Mouse (Mus musculus): ENCODE measurements around the gene Pilra. TPM values are rescaled to one million over a fixed set of nuclear protein-coding genes. Genes with fewer than 3 reads are reported as not detected.

Gene Pilra
- total RNA-seq, 2 experiments from 2014 or later, result 2.6 to 4.3 TPM

DNA sequence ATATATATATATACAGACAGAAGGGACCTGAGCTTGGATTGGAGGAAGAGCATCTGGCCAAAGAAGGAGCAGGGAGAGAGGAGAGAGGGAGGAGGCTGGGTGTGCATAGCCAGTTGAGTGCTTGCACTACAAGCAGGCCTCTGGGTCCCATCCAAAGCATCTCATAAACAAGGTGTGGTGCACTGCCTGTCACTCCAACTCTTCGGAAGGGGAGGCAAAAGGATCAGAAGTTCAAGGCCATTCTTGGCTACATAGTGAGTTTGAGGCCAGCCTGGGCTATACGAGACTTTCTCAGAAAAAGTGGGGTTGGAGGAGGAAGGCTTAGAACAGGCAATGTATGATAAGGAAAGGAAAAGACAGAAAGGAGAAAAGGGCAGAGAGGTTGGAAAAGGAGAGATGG is 10.1 kb downstream of the Pilra start:
- DNase-seq (ENCODE audit: low spot score in 2 of 2), result peak in 1 of 2 experiments; percentile 3

DNA sequence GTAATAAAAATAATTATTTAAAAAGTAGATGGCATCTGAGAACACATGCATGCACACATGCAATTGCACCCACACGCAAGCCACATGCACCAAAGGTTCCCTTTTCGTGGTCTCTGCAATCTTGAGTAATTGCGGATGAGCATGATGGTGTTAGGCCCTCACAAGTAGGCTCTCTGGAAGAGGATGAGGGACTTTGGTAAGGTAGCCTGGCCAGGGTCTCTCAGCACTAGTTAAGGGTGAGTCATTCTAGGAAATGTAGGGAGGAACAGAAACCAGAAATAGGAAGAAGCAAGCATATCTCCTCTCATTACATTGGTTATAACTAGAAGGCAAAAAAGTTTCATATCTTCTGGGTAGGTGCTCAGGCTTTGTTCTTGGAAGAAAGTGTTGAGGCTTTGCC is 11.1 kb downstream of the Pilra start:
- peak in 1 of 2 experiments; percentile 4 for DNase-seq (ENCODE audit: low spot score in 2 of 2)

DNA sequence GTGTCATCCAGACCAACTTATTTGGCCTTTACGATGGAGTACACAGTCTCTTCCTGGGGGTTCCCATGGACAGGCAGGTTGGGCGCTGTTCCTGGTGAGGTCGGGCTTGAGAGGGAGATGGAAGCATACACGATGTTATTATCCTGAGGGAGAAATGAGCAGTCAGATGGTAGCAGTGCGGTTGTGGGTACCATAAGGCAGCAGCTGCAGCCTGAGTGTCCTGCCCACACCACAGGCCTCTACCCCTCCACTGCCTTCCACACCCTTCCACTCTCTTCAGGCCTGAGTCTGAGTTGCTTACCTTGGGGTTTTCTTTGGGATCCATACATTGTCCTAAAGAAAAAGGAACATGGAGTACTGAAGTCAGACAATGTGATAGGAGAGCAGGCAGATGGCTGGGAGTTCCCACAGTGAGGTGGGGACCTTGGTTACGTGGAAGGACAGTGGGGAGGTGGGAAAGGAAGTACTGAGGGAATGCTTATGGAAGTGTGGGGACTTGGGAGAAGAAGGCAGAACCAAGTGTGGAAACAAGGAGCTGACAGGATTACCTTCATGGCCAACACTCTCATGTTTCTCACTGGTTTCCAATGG is 12.5 kb downstream of the Pilra start:
- peak in 1 of 2 experiments; percentile 7 for DNase-seq (ENCODE audit: low spot score in 2 of 2)

DNA sequence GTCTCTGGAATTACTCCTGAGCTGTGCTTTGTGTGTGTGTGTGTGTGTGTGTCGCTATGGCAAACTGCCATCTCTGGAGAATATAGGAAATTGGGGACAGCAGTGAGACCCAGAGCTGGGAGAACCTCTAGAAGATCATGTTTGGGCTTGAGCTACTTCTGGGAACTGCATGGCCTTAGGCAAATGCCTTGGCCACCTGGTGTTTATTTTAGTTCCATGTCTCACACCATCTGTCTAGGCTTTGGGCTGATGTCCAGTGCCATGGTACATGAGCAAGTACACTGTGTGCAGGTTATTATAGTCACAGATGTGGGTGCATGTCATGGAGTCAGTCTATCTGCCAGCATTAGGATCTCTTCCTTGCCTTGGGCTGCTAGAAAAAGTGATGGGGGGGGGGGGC is 13.5 kb downstream of the Pilra start:
- no peak for DNase-seq (ENCODE audit: low spot score in 2 of 2)

- peak in 1 of 2 experiments; percentile 8 for DNase-seq (ENCODE audit: low spot score in 2 of 2)
Observed at GRCm38 (mm10) chr5:137822126-137822525, 14.0 kb downstream of the Pilra start.

DNA sequence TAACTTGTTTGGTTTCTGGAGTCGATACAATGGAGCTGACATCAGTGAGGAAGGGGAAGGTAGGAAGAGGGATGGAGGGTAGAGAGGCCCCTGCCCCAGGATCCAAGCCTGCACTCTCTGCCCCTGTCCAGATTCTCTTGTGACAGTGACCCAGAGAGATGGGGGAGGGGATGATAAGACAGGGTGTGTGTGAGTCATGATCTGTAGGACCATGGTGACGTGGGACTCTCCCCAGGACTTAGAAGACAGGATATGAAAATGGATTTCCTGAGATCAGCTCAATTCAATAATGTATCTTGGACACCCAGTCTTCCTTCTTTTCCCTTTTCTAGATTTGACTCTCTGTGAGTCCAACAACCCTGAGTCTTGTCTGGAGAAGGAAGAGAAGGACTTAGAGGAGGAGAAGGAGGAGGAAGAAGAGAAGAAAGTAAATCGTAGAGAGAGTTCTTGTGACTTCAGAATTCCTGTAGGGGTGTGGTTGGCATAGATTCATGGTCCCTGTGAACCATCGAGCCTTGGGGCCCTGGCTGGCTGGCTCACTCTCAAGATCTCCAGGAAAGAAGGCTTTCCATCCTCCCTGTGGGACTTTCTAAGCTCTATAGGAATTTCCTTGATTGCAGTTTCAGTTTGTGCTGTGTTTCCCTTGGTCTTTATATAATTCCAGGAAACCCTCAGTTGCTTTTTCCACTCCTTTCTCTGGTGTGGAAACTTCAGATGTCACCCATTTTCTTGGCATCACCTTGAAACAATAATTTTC is 18.4 kb downstream of the Pilra start:
- DNase-seq (ENCODE audit: low spot score in 2 of 2), result peak in 1 of 2 experiments; percentile 2

DNA sequence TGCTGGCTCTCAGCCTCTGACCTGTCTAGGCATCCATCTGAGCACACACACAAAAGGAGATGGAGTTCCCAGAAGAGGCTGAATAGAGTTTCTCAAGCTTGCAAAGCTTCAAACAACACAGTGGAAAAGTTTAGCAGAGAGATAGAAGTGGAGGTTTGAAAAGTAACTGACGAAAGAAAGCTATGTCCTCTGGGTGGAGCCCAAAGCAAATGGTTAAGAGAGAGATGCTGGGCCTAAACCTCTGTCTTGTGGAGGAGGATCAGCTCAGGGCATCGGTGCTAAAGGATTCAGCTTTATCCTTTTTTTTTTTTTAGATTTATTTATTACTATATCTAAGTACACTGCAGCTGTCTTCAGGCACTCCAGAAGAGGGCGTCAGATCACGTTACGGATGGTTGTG is 27.8 kb downstream of the Pilra start:
- DNase-seq (ENCODE audit: low spot score in 2 of 2), result no peak

DNA sequence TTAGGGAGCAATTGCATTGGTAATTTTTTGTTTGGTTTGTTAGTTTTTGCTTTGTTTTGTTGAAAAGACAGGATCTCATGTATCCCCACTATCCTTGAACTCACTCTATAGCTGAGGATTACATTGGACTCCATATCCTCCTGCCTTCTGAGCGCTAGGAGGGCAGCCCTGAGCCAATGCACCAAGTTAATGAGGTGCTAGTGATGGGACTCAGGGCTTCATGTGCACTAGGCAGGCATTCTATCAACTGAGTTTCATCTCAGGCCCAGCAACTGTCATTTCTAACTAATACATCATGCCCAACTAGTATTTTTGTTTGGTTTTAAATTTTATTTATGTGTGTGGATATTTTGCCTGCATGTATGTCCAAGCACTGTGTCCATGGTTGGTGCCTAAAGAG is 29.9 kb downstream of the Pilra start:
- no peak for DNase-seq (ENCODE audit: low spot score in 2 of 2)

DNA sequence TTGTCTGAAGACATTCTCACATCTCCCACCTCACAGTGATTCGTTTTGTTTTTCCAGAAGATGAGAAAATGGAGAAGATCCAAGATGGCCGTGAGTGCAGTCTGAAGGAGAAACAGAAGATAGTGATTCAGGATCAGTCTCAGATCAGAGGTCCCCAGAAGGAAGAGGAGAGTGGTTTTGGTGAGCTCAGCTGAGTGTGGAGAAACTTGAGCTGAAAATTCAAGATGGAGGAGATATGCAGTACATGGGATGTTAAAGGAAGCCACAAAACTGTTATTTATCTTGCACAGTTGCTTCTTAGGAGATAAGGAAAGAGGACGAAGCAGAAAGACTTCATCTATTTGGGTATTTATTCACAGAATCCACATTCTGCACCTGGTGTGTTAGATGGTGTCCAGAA is 35.2 kb downstream of the Pilra start:
- DNase-seq (ENCODE audit: low spot score in 2 of 2), result no peak

GRCm38 (mm10) chr5:137796606-137797005 is 39.5 kb downstream of the Pilra start:
- no peak for DNase-seq (ENCODE audit: low spot score in 2 of 2)

GRCm38 (mm10) chr5:137791553-137791952 is 44.5 kb downstream of the Pilra start:
- no peak for DNase-seq (ENCODE audit: low spot score in 2 of 2)

- no peak for DNase-seq (ENCODE audit: low spot score in 2 of 2)
Observed at GRCm38 (mm10) chr5:137788946-137789531, 47.0 kb downstream of the Pilra start.

GRCm38 (mm10) chr5:137788171-137788570 is 47.9 kb downstream of the Pilra start:
- peak in 1 of 2 experiments; percentile 41 for DNase-seq (ENCODE audit: low spot score in 2 of 2)

- DNase-seq (ENCODE audit: low spot score in 2 of 2), result peak; percentile 96 to 99
Observed at GRCm38 (mm10) chr5:137787151-137787928, 48.7 kb downstream of the Pilra start, which contains the start of the genes Mepce and Zcwpw1. TSS of gene Mepce (minus strand) at chr5:137787655. TSS of gene Zcwpw1 (plus strand) at chr5:137787798.

- DNase-seq (ENCODE audit: low spot score in 2 of 2), result peak; percentile 99
Observed at GRCm38 (mm10) chr5:137786109-137786942, 49.8 kb downstream of the Pilra start.

GRCm38 (mm10) chr5:137785164-137786031 is 50.7 kb downstream of the Pilra start:
- peak in 1 of 2 experiments; percentile 64 for DNase-seq (ENCODE audit: low spot score in 2 of 2)

DNA sequence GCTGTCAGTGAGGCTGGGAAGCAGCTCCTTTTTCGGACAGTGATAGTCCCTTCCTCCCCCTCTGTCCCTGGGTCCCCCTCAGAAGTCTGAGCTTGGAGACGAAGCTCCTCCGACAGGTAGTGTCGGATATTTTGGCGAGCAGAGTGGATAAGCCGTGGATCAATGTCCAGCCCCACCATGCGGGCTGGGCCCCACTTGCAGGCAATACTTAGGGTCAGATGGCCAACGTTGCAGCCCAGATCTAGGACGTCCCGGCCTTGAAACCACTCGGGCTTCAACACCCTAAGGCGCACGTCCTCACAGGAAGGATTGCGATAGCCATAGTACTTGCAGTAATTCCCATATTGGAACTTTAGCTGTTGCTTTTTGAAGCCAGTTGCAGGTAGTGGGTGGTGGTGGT is 51.5 kb downstream of the Pilra start:
- DNase-seq (ENCODE audit: low spot score in 2 of 2), result peak in 1 of 2 experiments; percentile 31

DNA sequence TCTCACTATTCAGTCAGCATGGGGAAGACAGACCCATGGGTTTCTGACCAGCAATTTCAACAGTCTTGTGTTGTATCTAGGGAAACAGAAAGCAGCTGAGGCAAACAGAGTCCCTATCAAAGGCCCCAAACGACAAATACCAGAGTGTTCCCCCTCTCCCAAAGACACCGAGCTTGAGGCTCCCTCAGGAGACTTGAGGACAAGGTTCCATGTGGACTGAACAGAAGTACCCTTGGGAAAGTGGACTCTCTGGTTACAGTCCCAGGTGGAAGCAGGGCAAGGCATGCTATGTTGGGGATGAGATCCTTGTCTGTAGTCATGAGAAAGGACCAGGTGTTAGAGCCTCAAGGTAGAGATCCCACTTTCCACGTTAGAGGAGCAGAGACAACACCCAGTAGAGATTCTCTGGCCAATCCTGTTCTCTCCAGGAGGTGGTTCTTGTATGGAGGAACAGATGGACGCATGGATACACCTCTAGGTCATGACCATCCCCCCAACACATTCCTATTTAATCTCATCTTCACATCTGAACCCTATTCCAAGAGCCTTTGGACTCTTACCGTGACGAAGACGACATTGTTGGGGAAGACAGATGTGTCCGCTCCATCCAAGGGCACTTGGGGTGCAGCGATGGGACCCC is 52.1 kb downstream of the Pilra start:
- DNase-seq (ENCODE audit: low spot score in 2 of 2), result no peak
